9 mouse cellular contexts compared by ENCODE assay signal in genomic region chr8:84737608-84738007, GRCm38 (mm10). TPM values are rescaled to one million over a fixed set of nuclear protein-coding genes. Genes with fewer than 3 reads are reported as not detected.
DNase-seq lines count a peak whose midpoint lies in the region; ATAC-seq and TF ChIP-seq lines count a peak whose summit lies in the region.
"Had no signal": no experiment of that assay in that cellular context is flagged by ENCODE, and none has a peak within 500 bp of the region (broad histone marks: within the 10 kb centered on the region; RNA-seq: fewer than 3 reads in every experiment).

No protein-coding gene starts in this region.

- 2% methylated on average over 16 of the region's 16 CpGs for WGBS in heart, embryonic 14.5 days
- WGBS in kidney, postnatal 0 days = 3% methylated on average over 16 of the region's 16 CpGs
- 1% methylated on average over 16 of the region's 16 CpGs for WGBS in neural tube, embryonic 14.5 days
- WGBS in thymus, adult 2 months = under 1% methylated on average over 16 of the region's 16 CpGs

- peak overlapping the region; percentile 57 for H3K4me3 ChIP-seq in E14TG2a.4 (replicated peaks; ENCODE audit: low read length)
- peak overlapping the region; percentile 2 to 7; a peak in 2 of 4 replicates for H3K4me3 ChIP-seq in heart, embryonic 14.5 days (ENCODE audit: control insufficient read depth in 1 of 2, insufficient read depth in 1 of 2, low read depth in 1 of 2, low read length in 2 of 2)
- no peak overlapping the region for H3K4me3 ChIP-seq in kidney, postnatal 0 days (replicated peaks; ENCODE audit: low read depth, low read length)
- H3K4me3 ChIP-seq in neural tube, embryonic 14.5 days (ENCODE audit: low read depth, low read length) = no peak overlapping the region
- peak overlapping the region; percentile 5; the same call in 1 of the 2 replicates for H3K4me3 ChIP-seq in thymus, adult 2 months (ENCODE audit: control insufficient read depth, insufficient read depth, low read length)

- ATAC-seq in erythroid progenitor cell, adult 5-6 weeks (replicated peaks; ENCODE audit: low FRiP score, poor library complexity, severe bottlenecking) = peak; percentile 93
- ATAC-seq in heart, embryonic 14.5 days (ENCODE audit: insufficient number of reproducible peaks, insufficient read depth, low FRiP score, low read depth) = no peak
- ATAC-seq in kidney, postnatal 0 days (replicated peaks; ENCODE audit: low FRiP score, low read depth) = peak; percentile 64
- peak; percentile 65; the same call in 1 of the 2 replicates for ATAC-seq in neural tube, embryonic 14.5 days (ENCODE audit: low read depth)

- H3K27ac ChIP-seq in heart, embryonic 14.5 days (replicated peaks in 1 of 2; ENCODE audit: control insufficient read depth in 1 of 2, insufficient read depth in 1 of 2, low read depth in 2 of 2, low read length in 2 of 2) = no peak overlapping the region
- no peak overlapping the region for H3K27ac ChIP-seq in kidney, postnatal 0 days
- H3K27ac ChIP-seq in neural tube, embryonic 14.5 days (ENCODE audit: low read depth, low read length) = no peak overlapping the region
- H3K27ac ChIP-seq in thymus, adult 2 months (ENCODE audit: control insufficient read depth, insufficient read depth, low read length) = no peak overlapping the region

- H3K4me2 ChIP-seq in heart, embryonic 14.5 days (ENCODE audit: low read length) = peak overlapping the region; percentile 55
- 0 out of 2 replicates have a peak overlapping the region, but pooled peaks have one; percentile 13 for H3K4me2 ChIP-seq in kidney, postnatal 0 days (ENCODE audit: low read length)
- peak overlapping the region; percentile 24; the same call in 1 of the 2 replicates for H3K4me2 ChIP-seq in neural tube, embryonic 14.5 days (ENCODE audit: low read depth, low read length)

- no peaks in the 10 kb centered on the region for H3K36me3 ChIP-seq in E14TG2a.4 (ENCODE audit: insufficient read depth, low read length)
- H3K36me3 ChIP-seq in heart, embryonic 14.5 days (ENCODE audit: control insufficient read depth, insufficient read depth, low read length) = no peaks in the 10 kb centered on the region
- no peaks in the 10 kb centered on the region for H3K36me3 ChIP-seq in kidney, postnatal 0 days (ENCODE audit: insufficient read depth, low read length)
- no peaks in the 10 kb centered on the region for H3K36me3 ChIP-seq in neural tube, embryonic 14.5 days (ENCODE audit: control insufficient read depth, insufficient read depth, low read length)
- no peaks in the 10 kb centered on the region for H3K36me3 ChIP-seq in thymus, adult 2 months (ENCODE audit: control insufficient read depth, insufficient read depth, low read length)

- peak; percentile 86 for TF ChIP-seq CTCF in E14TG2a.4 (conservative IDR thresholded peaks at IDR 0.05; ENCODE audit: low read length)
- TF ChIP-seq CTCF in kidney, postnatal 0 days (IDR thresholded peaks at IDR 0.05; ENCODE audit: low read depth) = peak; percentile 99
- peak; percentile 100 for TF ChIP-seq CTCF in thymus, adult 2 months (IDR thresholded peaks at IDR 0.05; ENCODE audit: borderline replicate concordance, control insufficient read depth, extremely low read depth, insufficient read depth, low read length, poor library complexity)

- H3K4me1 ChIP-seq in E14TG2a.4 (replicated peaks; ENCODE audit: low read depth, low read length) = peaks cover 57% of the 10 kb centered on the region
- H3K4me1 ChIP-seq in heart, embryonic 14.5 days (ENCODE audit: control insufficient read depth in 2 of 2, insufficient read depth in 2 of 2, low read length in 2 of 2) = peaks cover 63 to 81% of the 10 kb centered on the region in 2 experiments
- H3K4me1 ChIP-seq in kidney, postnatal 0 days (replicated peaks; ENCODE audit: insufficient read depth, low read length) = peaks cover 15% of the 10 kb centered on the region
- H3K4me1 ChIP-seq in neural tube, embryonic 14.5 days (ENCODE audit: control insufficient read depth, insufficient read depth, low read length) = peaks cover 46% of the 10 kb centered on the region
- H3K4me1 ChIP-seq in thymus, adult 2 months (replicated peaks; ENCODE audit: control insufficient read depth, insufficient read depth, low read length) = peaks cover 4% of the 10 kb centered on the region

- peaks cover 96% of the 10 kb centered on the region for H3K27me3 ChIP-seq in E14TG2a.4 (ENCODE audit: insufficient read depth, low read length)
- no peaks in the 10 kb centered on the region; the same call in 1 of the 2 replicates for H3K27me3 ChIP-seq in heart, embryonic 14.5 days (ENCODE audit: control insufficient read depth, insufficient read depth, low read length)
- H3K27me3 ChIP-seq in kidney, postnatal 0 days (ENCODE audit: insufficient read depth, low read length) = no peaks in the 10 kb centered on the region
- peaks cover 26% of the 10 kb centered on the region for H3K27me3 ChIP-seq in neural tube, embryonic 14.5 days (ENCODE audit: control insufficient read depth, insufficient read depth, low read length)
- H3K27me3 ChIP-seq in thymus, adult 2 months (ENCODE audit: control insufficient read depth, insufficient read depth, low read length) = no peaks in the 10 kb centered on the region

- no peak for TF ChIP-seq POLR2A in thymus, adult 2 months (IDR thresholded peaks at IDR 0.05; ENCODE audit: control insufficient read depth, extremely low read depth, insufficient read depth, low read length, poor library complexity)

- H3K9ac ChIP-seq in heart, embryonic 14.5 days (ENCODE audit: low read length) = peak overlapping the region; percentile 45
- H3K9ac ChIP-seq in kidney, postnatal 0 days (ENCODE audit: low read depth, low read length) = no peak overlapping the region
- H3K9ac ChIP-seq in neural tube, embryonic 14.5 days (replicated peaks; ENCODE audit: low read depth, low read length) = 0 out of 2 replicates have a peak overlapping the region, but pooled peaks have one; percentile 8

- no peaks in the 10 kb centered on the region for H3K9me3 ChIP-seq in E14TG2a.4 (ENCODE audit: low read length)
- no peaks in the 10 kb centered on the region for H3K9me3 ChIP-seq in heart, embryonic 14.5 days (ENCODE audit: control insufficient read depth, low read length)
- no peaks in the 10 kb centered on the region for H3K9me3 ChIP-seq in kidney, postnatal 0 days (replicated peaks; ENCODE audit: low read length)
- H3K9me3 ChIP-seq in neural tube, embryonic 14.5 days (ENCODE audit: control insufficient read depth, low read length) = no peaks in the 10 kb centered on the region

- DNase-seq in c-Kit-negative CD71-positive TER-119-positive erythroid progenitor cells, embryonic 14.5 days (ENCODE audit: low read depth, low spot score) = peak; percentile 70
- DNase-seq in kidney, postnatal 0 days (ENCODE audit: low spot score) = peak; percentile 92
- DNase-seq in lung, adult 18-20 months = peak; percentile 79 to 85
- peak; percentile 83 for DNase-seq in thymus, adult 2 months

RNA-seq across cellular contexts. Expression of gene G430095P16Rik, which starts 14.8 kb away (rescaled TPM):
- 12.2 and 21.6 TPM in 2 replicates for total RNA-seq in erythroid progenitor cell, adult 5-6 weeks (2015; ENCODE audit: low replicate concordance)
- 1.1 and 13.2 TPM in 2 replicates for total RNA-seq in erythroid progenitor cell, adult 5-6 weeks (2017; ENCODE audit: low replicate concordance)
- 5.2 and 5.9 TPM in 2 replicates for polyA plus RNA-seq in heart, embryonic 14.5 days (2014; fragmentation: Nextera tagmentation; extraction: Ambion mirVana)
- polyA plus RNA-seq in kidney, postnatal 0 days (2015; fragmentation: Nextera tagmentation; extraction: Ambion mirVana) = 1.9 and 2.5 TPM in 2 replicates
- polyA plus RNA-seq in neural tube, embryonic 14.5 days (2014; fragmentation: Nextera tagmentation; extraction: Ambion mirVana) = 0.76 and 1.8 TPM in 2 replicates
- polyA plus RNA-seq in thymus, adult 2 months (2012; rRNA removed) = 1.8 and 2.6 TPM in 2 replicates
- total RNA-seq: layer of hippocampus, postnatal 25 days had no signal

RNA-seq across cellular contexts. Expression of gene Lyl1, which starts 36.4 kb away (rescaled TPM):
- total RNA-seq in erythroid progenitor cell, adult 5-6 weeks (2015; ENCODE audit: low replicate concordance) = 98.7 and 109 TPM in 2 replicates
- 54.7 and 70.5 TPM in 2 replicates for total RNA-seq in erythroid progenitor cell, adult 5-6 weeks (2017; ENCODE audit: low replicate concordance)
- 12.1 and 13.7 TPM in 2 replicates for polyA plus RNA-seq in heart, embryonic 14.5 days (2014; fragmentation: Nextera tagmentation; extraction: Ambion mirVana)
- 6.1 and 6.4 TPM in 2 replicates for polyA plus RNA-seq in kidney, postnatal 0 days (2015; fragmentation: Nextera tagmentation; extraction: Ambion mirVana)
- polyA plus RNA-seq in neural tube, embryonic 14.5 days (2014; fragmentation: Nextera tagmentation; extraction: Ambion mirVana) = 1.3 and 3.6 TPM in 2 replicates
- polyA plus RNA-seq in thymus, adult 2 months (2012; rRNA removed) = 7.1 and 7.5 TPM in 2 replicates

RNA-seq across cellular contexts. Expression of gene Nacc1, which starts 49.9 kb away (rescaled TPM):
- total RNA-seq in erythroid progenitor cell, adult 5-6 weeks (2015; ENCODE audit: low replicate concordance) = 24.3 and 25.6 TPM in 2 replicates
- total RNA-seq in erythroid progenitor cell, adult 5-6 weeks (2017; ENCODE audit: low replicate concordance) = 11.8 and 16.9 TPM in 2 replicates
- polyA plus RNA-seq in heart, embryonic 14.5 days (2014; fragmentation: Nextera tagmentation; extraction: Ambion mirVana) = 15.1 and 17.4 TPM in 2 replicates
- 15.9 and 16.1 TPM in 2 replicates for polyA plus RNA-seq in kidney, postnatal 0 days (2015; fragmentation: Nextera tagmentation; extraction: Ambion mirVana)
- 15.3 and 16.6 TPM in 2 replicates for polyA plus RNA-seq in neural tube, embryonic 14.5 days (2014; fragmentation: Nextera tagmentation; extraction: Ambion mirVana)
- polyA plus RNA-seq in thymus, adult 2 months (2012; rRNA removed) = 155 and 182 TPM in 2 replicates

RNA-seq across cellular contexts. Expression of gene Trmt1, which starts 51.5 kb away (rescaled TPM):
- total RNA-seq in erythroid progenitor cell, adult 5-6 weeks (2015; ENCODE audit: low replicate concordance) = 7.9 and 13.4 TPM in 2 replicates
- 18.4 and 23.1 TPM in 2 replicates for total RNA-seq in erythroid progenitor cell, adult 5-6 weeks (2017; ENCODE audit: low replicate concordance)
- 46.1 and 50.0 TPM in 2 replicates for polyA plus RNA-seq in heart, embryonic 14.5 days (2014; fragmentation: Nextera tagmentation; extraction: Ambion mirVana)
- 55.3 and 56.1 TPM in 2 replicates for polyA plus RNA-seq in kidney, postnatal 0 days (2015; fragmentation: Nextera tagmentation; extraction: Ambion mirVana)
- polyA plus RNA-seq in neural tube, embryonic 14.5 days (2014; fragmentation: Nextera tagmentation; extraction: Ambion mirVana) = 59.8 and 70.2 TPM in 2 replicates
- polyA plus RNA-seq in thymus, adult 2 months (2012; rRNA removed) = 169 and 181 TPM in 2 replicates

Comparison
In these comparisons a context has a peak if more than half of its experiments do, and no peak if none do; other contexts are left out.
1. H3K4me3 ChIP-seq: peak in E14TG2a.4 (single experiment), heart, embryonic 14.5 days (2 of 2) and thymus, adult 2 months (single experiment); none in kidney, postnatal 0 days (single experiment) and neural tube, embryonic 14.5 days (single experiment).
2. Peak in every context shown above with its lines, with median percentiles within 50 percentile points of each other: CTCF ChIP-seq, DNase-seq and H3K4me2 ChIP-seq.